Mouse (Mus musculus) heart, postnatal 0 days (tissue): Measurements from ENCODE around the gene Gkn3.

ENCODE experiments used
- CTCF ChIP-seq: IDR thresholded peaks from 2 replicates; pipeline ENCODE4 v1.5.1; 2016; ENCODE audit warnings: antibody characterized with exemption, control low read depth, low read depth
- EP300 ChIP-seq: IDR thresholded peaks from 2 replicates; pipeline ENCODE4 v1.6.1; 2016; ENCODE audit warnings: antibody characterized with exemption, low read depth

- no peak for TF ChIP-seq CTCF
- no peak for TF ChIP-seq EP300
These were observed 39.8 kb upstream of the Gkn3 start, which contains the start of gene Bmp10 for GRCm38 (mm10) chr6:87428487-87429044.
